Comparison of ENCODE assay signal across 22 mouse cellular contexts in the genomic region with DNA sequence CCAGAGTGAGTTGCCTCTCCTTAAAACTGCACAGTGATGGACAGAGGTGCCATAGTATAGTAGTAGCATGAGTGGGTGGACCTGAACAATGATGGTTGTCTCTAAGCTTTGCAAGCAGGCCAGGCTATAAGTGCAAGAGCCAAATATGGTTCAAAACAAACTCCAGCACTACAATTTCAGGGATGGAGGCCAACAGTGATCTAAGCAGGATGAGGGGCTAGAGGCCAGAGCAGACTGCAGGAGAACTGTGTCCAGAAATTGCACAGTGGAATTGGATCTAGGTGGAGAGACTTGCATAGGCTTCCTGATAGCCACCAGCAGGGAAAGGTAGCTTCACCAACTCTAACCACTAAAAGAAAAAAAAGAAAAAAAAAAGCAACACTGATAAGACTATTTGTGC.
DNase-seq lines count a peak whose midpoint lies in the region; ATAC-seq and TF ChIP-seq lines count a peak whose summit lies in the region.
"Had no signal": no experiment of that assay in that cellular context is flagged by ENCODE, and none has a peak within 500 bp of the region (broad histone marks: within the 10 kb centered on the region; RNA-seq: fewer than 3 reads in every experiment).

No protein-coding gene starts in this region.

- H3K27ac ChIP-seq in kidney, postnatal 0 days = no peak overlapping the region
- H3K27ac ChIP-seq in kidney, embryonic 16.5 days (ENCODE audit: low read length) = no peak overlapping the region
- no peak overlapping the region for H3K27ac ChIP-seq in forebrain, embryonic 10.5 days
- H3K27ac ChIP-seq: embryonic facial prominence, embryonic 12.5 days; heart, embryonic 15.5 days; hindbrain, embryonic 14.5 days; neural tube, embryonic 15.5 days had no signal

- no peaks in the 10 kb centered on the region for H3K36me3 ChIP-seq in kidney, postnatal 0 days (ENCODE audit: insufficient read depth, low read length)
- no peaks in the 10 kb centered on the region for H3K36me3 ChIP-seq in kidney, embryonic 16.5 days (ENCODE audit: insufficient read depth, low read length)
- no peaks in the 10 kb centered on the region for H3K36me3 ChIP-seq in forebrain, embryonic 10.5 days (replicated peaks)
- H3K36me3 ChIP-seq: embryonic facial prominence, embryonic 12.5 days; G1E; heart, embryonic 15.5 days; neural tube, embryonic 15.5 days had no signal

- no peak overlapping the region for H3K4me3 ChIP-seq in kidney, postnatal 0 days (replicated peaks; ENCODE audit: low read depth, low read length)
- H3K4me3 ChIP-seq in kidney, embryonic 16.5 days (ENCODE audit: low read length) = no peak overlapping the region
- H3K4me3 ChIP-seq in forebrain, embryonic 10.5 days = no peak overlapping the region
- H3K4me3 ChIP-seq: embryonic facial prominence, embryonic 12.5 days; heart, embryonic 15.5 days; megakaryocyte, embryonic 14.5 days; neural tube, embryonic 15.5 days had no signal

- no peaks in the 10 kb centered on the region for H3K27me3 ChIP-seq in kidney, postnatal 0 days (ENCODE audit: insufficient read depth, low read length)
- H3K27me3 ChIP-seq in kidney, embryonic 16.5 days (ENCODE audit: insufficient read depth, low read length) = no peaks in the 10 kb centered on the region
- no peaks in the 10 kb centered on the region for H3K27me3 ChIP-seq in forebrain, embryonic 10.5 days (ENCODE audit: poor library complexity, severe bottlenecking)
- H3K27me3 ChIP-seq: embryonic facial prominence, embryonic 12.5 days; heart, embryonic 15.5 days; megakaryocyte, embryonic 14.5 days; neural tube, embryonic 15.5 days had no signal

- no peak for TF ChIP-seq CTCF in kidney, postnatal 0 days (IDR thresholded peaks at IDR 0.05; ENCODE audit: low read depth)

- H3K9ac ChIP-seq in kidney, postnatal 0 days (ENCODE audit: low read depth, low read length) = no peak overlapping the region
- H3K9ac ChIP-seq in kidney, embryonic 16.5 days (replicated peaks; ENCODE audit: low read length) = no peak overlapping the region
- H3K9ac ChIP-seq: embryonic facial prominence, embryonic 12.5 days; heart, embryonic 15.5 days; hindbrain, embryonic 14.5 days; neural tube, embryonic 15.5 days had no signal

- no peaks in the 10 kb centered on the region for H3K4me1 ChIP-seq in kidney, postnatal 0 days (replicated peaks; ENCODE audit: insufficient read depth, low read length)
- no peaks in the 10 kb centered on the region for H3K4me1 ChIP-seq in kidney, embryonic 16.5 days (ENCODE audit: insufficient read depth, low read length)
- no peaks in the 10 kb centered on the region for H3K4me1 ChIP-seq in forebrain, embryonic 10.5 days
- H3K4me1 ChIP-seq: embryonic facial prominence, embryonic 12.5 days; megakaryocyte, embryonic 14.5 days; neural tube, embryonic 15.5 days had no signal

- no peak for ATAC-seq in kidney, postnatal 0 days (replicated peaks; ENCODE audit: low FRiP score, low read depth)
- no peak for ATAC-seq in kidney, embryonic 16.5 days (ENCODE audit: low FRiP score, low TSS enrichment)
- ATAC-seq: forebrain, embryonic 16.5 days; midbrain, embryonic 16.5 days had no signal

- no peaks in the 10 kb centered on the region for H3K9me3 ChIP-seq in kidney, postnatal 0 days (replicated peaks; ENCODE audit: low read length)
- H3K9me3 ChIP-seq in kidney, embryonic 16.5 days (ENCODE audit: low read length) = no peaks in the 10 kb centered on the region
- no peaks in the 10 kb centered on the region for H3K9me3 ChIP-seq in forebrain, embryonic 10.5 days
- H3K9me3 ChIP-seq: embryonic facial prominence, embryonic 12.5 days; heart, embryonic 15.5 days; neural tube, embryonic 15.5 days had no signal

- peak; percentile 5 for DNase-seq in gastrocnemius, postnatal 14 days
- no peak for DNase-seq in gastrocnemius, postnatal 36 days
- DNase-seq in kidney, postnatal 0 days (ENCODE audit: low spot score) = peak; percentile 7
- DNase-seq in lung, postnatal 14 days = peak; percentile 12
- no peak for DNase-seq in lung, postnatal 36 days
- peak; percentile 12 for DNase-seq in Muller cell, postnatal 12 days (ENCODE audit: inconsistent ontology term)
- DNase-seq in forebrain, embryonic 10.5 days (ENCODE audit: extremely low spot score, low spot score) = no peak
- DNase-seq: adrenal gland, postnatal 14 days; cerebellum, adult 9-11 months; kidney, adult 8-10 months; liver; right cerebral cortex, postnatal 25 days; thymus, adult 2 months had no signal

- H3K4me2 ChIP-seq in kidney, postnatal 0 days (ENCODE audit: low read length) = no peak overlapping the region
- no peak overlapping the region for H3K4me2 ChIP-seq in kidney, embryonic 16.5 days (replicated peaks; ENCODE audit: low read depth, low read length)
- H3K4me2 ChIP-seq: embryonic facial prominence, embryonic 12.5 days; heart, embryonic 15.5 days; hindbrain, embryonic 14.5 days; neural tube, embryonic 15.5 days had no signal

- intact Hi-C loops in gastrocnemius, postnatal 14 days (cut with DNase I; ENCODE audit: low total_unique reads) = no loop called here
- intact Hi-C loops in gastrocnemius, postnatal 36 days (cut with DNase I) = no loop called here

Comparison
In these comparisons a context has a peak if more than half of its experiments do, and no peak if none do; other contexts are left out.
1. DNase-seq: peak in gastrocnemius, postnatal 14 days (single experiment), kidney, postnatal 0 days (single experiment), lung, postnatal 14 days (single experiment) and Muller cell, postnatal 12 days (single experiment); none in gastrocnemius, postnatal 36 days (0 of 2), lung, postnatal 36 days (single experiment) and forebrain, embryonic 10.5 days (single experiment).